Mouse (Mus musculus) brain, adult 2 months (tissue): Measurements from ENCODE around the gene 1700109H08Rik.
"Not testable (repeated sequence)": the region's sequence is repeated elsewhere in the genome, so short reads cannot be mapped to it uniquely, and the experiment has no call there.

ENCODE experiments used
- DNase-seq: peaks from one replicate; pipeline ENCODE4 v3.0.0; 2011; ENCODE audit warnings: low read depth, low spot score

The 1700109H08Rik gene

GRCm38 (mm10) chr5:3598766-3599165 lies 27.4 kb downstream of the 1700109H08Rik start:
- no peak for DNase-seq

- DNase-seq: no peak
Measured at GRCm38 (mm10) chr5:3600298-3600697, 28.9 kb downstream of the 1700109H08Rik start.

- no peak for DNase-seq
Measured at GRCm38 (mm10) chr5:3600790-3601189, 29.4 kb downstream of the 1700109H08Rik start.

GRCm38 (mm10) chr5:3607114-3607513 lies 35.7 kb downstream of the 1700109H08Rik start:
- DNase-seq: no peak

GRCm38 (mm10) chr5:3609241-3609640 lies 37.9 kb downstream of the 1700109H08Rik start:
- DNase-seq: no peak

- DNase-seq: not testable (repeated sequence)
Measured at GRCm38 (mm10) chr5:3611835-3612234, 40.5 kb downstream of the 1700109H08Rik start.

GRCm38 (mm10) chr5:3620486-3620885 lies 49.1 kb downstream of the 1700109H08Rik start:
- peak; percentile 79 for DNase-seq

- DNase-seq: no peak
Measured at GRCm38 (mm10) chr5:3630055-3630454, 58.7 kb downstream of the 1700109H08Rik start.

- no peak for DNase-seq
Measured at GRCm38 (mm10) chr5:3631512-3632271, 60.3 kb downstream of the 1700109H08Rik start.

GRCm38 (mm10) chr5:3632285-3632684 lies 60.9 kb downstream of the 1700109H08Rik start:
- no peak for DNase-seq

GRCm38 (mm10) chr5:3633315-3633714 lies 61.9 kb downstream of the 1700109H08Rik start:
- no peak for DNase-seq

GRCm38 (mm10) chr5:3633951-3634350 lies 62.6 kb downstream of the 1700109H08Rik start:
- no peak for DNase-seq
